Mouse (Mus musculus): ENCODE measurements around the gene Fam160b1. TPM values are rescaled to one million over a fixed set of nuclear protein-coding genes. Genes with fewer than 3 reads are reported as not detected.

The Fam160b1 gene
- polyA plus RNA-seq, 1 experiment from 2014 or later: 20.0 TPM

DNA sequence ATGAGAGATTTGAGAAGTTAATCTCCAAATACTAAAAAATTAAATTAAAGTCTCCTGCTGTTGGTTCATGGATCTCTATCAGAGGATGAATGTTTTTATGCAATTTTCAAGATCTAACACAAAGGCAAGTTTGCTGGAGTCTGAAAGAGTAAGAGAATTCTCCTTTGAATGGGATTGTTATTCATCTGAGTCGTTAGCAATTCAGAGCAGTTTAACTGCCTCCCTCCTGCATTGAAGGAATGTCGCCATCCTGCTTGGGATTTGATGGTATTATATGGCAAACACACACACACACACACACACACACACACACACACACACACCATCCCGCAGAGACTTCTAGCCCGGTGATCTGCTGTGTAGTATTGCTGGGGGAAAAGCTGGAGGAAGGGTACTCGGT is 6.1 kb downstream of the Fam160b1 start:
- H3K4me1 ChIP-seq (ENCODE audit: control insufficient read depth, insufficient read depth, low read length): peaks cover 45% of the 10 kb centered on the region
- 40% methylated on average over 5 of the region's 5 CpGs for WGBS
- H3K27ac ChIP-seq (replicated peaks; ENCODE audit: low read depth, low read length): no peak overlapping the region

GRCm38 (mm10) chr19:57367201-57367600 is 6.7 kb downstream of the Fam160b1 start:
- Histone ChIP-seq H3K36me3 (ENCODE audit: control insufficient read depth, insufficient read depth, low read length) (peaks cover 42% of the 10 kb centered on the region), H3K4me1 (ENCODE audit: control insufficient read depth, insufficient read depth, low read length) (peaks cover 45% of the 10 kb centered on the region), H3K4me2 (ENCODE audit: low read depth, low read length) (no peak overlapping the region), H3K27me3 (replicated peaks; ENCODE audit: control insufficient read depth, insufficient read depth, low read length) (no peaks in the 10 kb centered on the region), H3K9ac (ENCODE audit: low read depth, low read length) (no peak overlapping the region), H3K9me3 (ENCODE audit: control insufficient read depth, low read length) (no peaks in the 10 kb centered on the region), H3K27ac (replicated peaks; ENCODE audit: low read depth, low read length) (no peak overlapping the region), H3K4me3 (ENCODE audit: low read depth, low read length) (no peak overlapping the region)
- WGBS: 62% methylated on average over 4 of the region's 4 CpGs
- ATAC-seq (ENCODE audit: low read depth) (no peak), DNase-seq (ENCODE audit: low spot score) (no peak)

More for the DNA sequence above, 6.1 kb downstream of the Fam160b1 start:
- Histone ChIP-seq H3K36me3 (ENCODE audit: control insufficient read depth, insufficient read depth, low read length) (peaks cover 37% of the 10 kb centered on the region), H3K4me2 (ENCODE audit: low read depth, low read length) (no peak overlapping the region), H3K27me3 (replicated peaks; ENCODE audit: control insufficient read depth, insufficient read depth, low read length) (no peaks in the 10 kb centered on the region), H3K9ac (ENCODE audit: low read depth, low read length) (no peak overlapping the region), H3K9me3 (ENCODE audit: control insufficient read depth, low read length) (no peaks in the 10 kb centered on the region), H3K4me3 (ENCODE audit: low read depth, low read length) (no peak overlapping the region)
- DNase-seq (ENCODE audit: low spot score) (no peak), ATAC-seq (ENCODE audit: low read depth) (no peak)

DNA sequence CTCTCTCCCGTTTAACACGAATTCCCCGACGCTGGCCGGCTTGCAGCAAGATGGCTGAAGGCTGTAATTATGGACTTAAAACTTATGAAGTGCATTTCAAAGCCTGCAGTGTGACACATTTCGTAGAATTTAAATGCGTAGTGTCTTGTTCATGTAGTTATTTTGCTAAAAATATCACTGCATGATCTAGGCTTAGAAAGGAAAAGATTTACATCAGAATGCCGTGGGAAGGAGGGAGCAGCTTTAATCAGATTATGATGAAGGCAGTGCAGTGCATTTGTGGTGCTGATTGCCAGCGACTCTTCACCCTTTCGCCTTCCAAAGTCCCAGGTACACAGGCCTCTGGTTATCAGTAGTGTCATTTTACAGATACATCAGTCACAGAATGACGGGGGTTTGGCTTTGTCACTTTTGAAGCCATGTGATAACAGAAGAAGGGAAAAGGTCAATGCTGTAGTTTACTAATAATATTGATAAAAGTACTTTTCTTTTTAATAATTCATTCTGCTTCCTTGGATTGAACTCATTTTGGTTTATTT is 7.4 kb downstream of the Fam160b1 start:
- no peak for DNase-seq (ENCODE audit: low spot score)
- ATAC-seq (ENCODE audit: low read depth): no peak
- no peak overlapping the region for H3K4me3 ChIP-seq (ENCODE audit: low read depth, low read length)
- H3K9me3 ChIP-seq (ENCODE audit: control insufficient read depth, low read length): no peaks in the 10 kb centered on the region
- H3K36me3 ChIP-seq (ENCODE audit: control insufficient read depth, insufficient read depth, low read length): peaks cover 49% of the 10 kb centered on the region
- no peaks in the 10 kb centered on the region for H3K27me3 ChIP-seq (replicated peaks; ENCODE audit: control insufficient read depth, insufficient read depth, low read length)
- 69% methylated on average over 11 of the region's 11 CpGs for WGBS
- no peak overlapping the region for H3K4me2 ChIP-seq (ENCODE audit: low read depth, low read length)
- H3K27ac ChIP-seq (replicated peaks; ENCODE audit: low read depth, low read length): no peak overlapping the region
- no peak overlapping the region for H3K9ac ChIP-seq (ENCODE audit: low read depth, low read length)
- H3K4me1 ChIP-seq (ENCODE audit: control insufficient read depth, insufficient read depth, low read length): peaks cover 39% of the 10 kb centered on the region

DNA sequence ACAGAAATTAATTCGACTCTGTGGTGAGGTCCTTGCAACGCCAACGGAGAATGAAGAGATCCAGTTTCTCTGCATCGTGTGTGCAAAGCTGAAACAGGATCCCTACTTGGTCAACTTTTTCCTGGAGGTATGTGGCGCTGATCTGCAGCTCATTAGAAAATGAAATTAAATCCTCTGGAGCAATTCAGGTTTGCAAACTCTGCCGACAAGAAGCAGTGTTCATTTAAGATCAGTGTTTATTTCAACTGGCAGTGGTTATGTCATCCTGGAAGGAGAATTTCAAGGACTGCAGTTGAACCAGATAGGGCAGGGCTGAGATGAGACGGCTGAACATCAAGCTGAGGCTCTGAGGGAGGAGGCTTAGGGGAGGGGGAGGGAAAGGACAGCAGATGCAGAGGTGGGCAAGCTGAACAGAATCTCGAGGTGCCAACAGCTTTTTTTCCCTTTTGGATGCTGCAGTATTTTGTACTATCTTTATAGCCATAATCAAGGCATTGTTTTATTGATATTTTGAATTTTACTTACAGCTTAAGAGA is 12.9 kb downstream of the Fam160b1 start:
- peak; percentile 67 for ATAC-seq (ENCODE audit: low read depth)
- Histone ChIP-seq H3K9me3 (ENCODE audit: control insufficient read depth, low read length) (no peaks in the 10 kb centered on the region), H3K4me3 (ENCODE audit: low read depth, low read length) (no peak overlapping the region), H3K9ac (ENCODE audit: low read depth, low read length) (no peak overlapping the region), H3K27ac (replicated peaks; ENCODE audit: low read depth, low read length) (no peak overlapping the region; the same call in 1 of the 2 replicates), H3K4me2 (ENCODE audit: low read depth, low read length) (no peak overlapping the region), H3K27me3 (replicated peaks; ENCODE audit: control insufficient read depth, insufficient read depth, low read length) (no peaks in the 10 kb centered on the region), H3K36me3 (ENCODE audit: control insufficient read depth, insufficient read depth, low read length) (peaks cover 97% of the 10 kb centered on the region), H3K4me1 (ENCODE audit: control insufficient read depth, insufficient read depth, low read length) (0 out of 2 replicates have a peak, but pooled peaks cover 3% of the 10 kb centered on the region)
- peak; percentile 77 for DNase-seq (ENCODE audit: low spot score)
- WGBS: 29% methylated on average over 8 of the region's 8 CpGs

GRCm38 (mm10) chr19:57375161-57375560 is 14.7 kb downstream of the Fam160b1 start:
- H3K36me3 ChIP-seq (ENCODE audit: control insufficient read depth, insufficient read depth, low read length): peaks cover 96% of the 10 kb centered on the region
- DNase-seq (ENCODE audit: low spot score) (no peak), ATAC-seq (ENCODE audit: low read depth) (no peak)
- no peak overlapping the region for H3K4me3 ChIP-seq (ENCODE audit: low read depth, low read length)
- no peak overlapping the region for H3K9ac ChIP-seq (ENCODE audit: low read depth, low read length)
- H3K4me2 ChIP-seq (ENCODE audit: low read depth, low read length): no peak overlapping the region
- no peak overlapping the region for H3K27ac ChIP-seq (replicated peaks; ENCODE audit: low read depth, low read length)
- no peaks in the 10 kb centered on the region for H3K27me3 ChIP-seq (replicated peaks; ENCODE audit: control insufficient read depth, insufficient read depth, low read length)
- H3K9me3 ChIP-seq (ENCODE audit: control insufficient read depth, low read length): no peaks in the 10 kb centered on the region
- 78% methylated on average over 5 of the region's 5 CpGs for WGBS
- H3K4me1 ChIP-seq (ENCODE audit: control insufficient read depth, insufficient read depth, low read length): 0 out of 2 replicates have a peak, but pooled peaks cover 3% of the 10 kb centered on the region

DNA sequence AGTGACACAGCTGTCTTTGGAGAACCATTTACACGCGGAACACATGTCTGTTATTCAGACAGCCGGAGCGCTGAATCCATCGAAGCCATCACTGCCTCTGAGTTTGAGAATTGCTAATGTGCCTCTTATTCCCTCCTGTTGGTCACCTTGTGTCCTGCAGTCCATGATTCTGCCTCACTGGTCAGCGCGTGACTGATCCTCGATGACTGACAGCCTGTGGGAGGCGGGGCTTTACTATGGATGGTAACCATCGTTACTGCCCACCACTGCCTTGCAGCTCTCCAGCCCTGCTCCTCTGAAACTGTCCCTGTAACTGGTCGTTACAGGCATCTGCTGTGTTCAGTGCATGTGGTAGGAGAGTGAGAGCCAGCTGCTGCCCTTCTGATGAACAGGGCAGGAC is 15.3 kb downstream of the Fam160b1 start:
- no peak overlapping the region for H3K9ac ChIP-seq (ENCODE audit: low read depth, low read length)
- no peaks in the 10 kb centered on the region for H3K27me3 ChIP-seq (replicated peaks; ENCODE audit: control insufficient read depth, insufficient read depth, low read length)
- 79% methylated on average over 11 of the region's 11 CpGs for WGBS
- no peak overlapping the region for H3K4me2 ChIP-seq (ENCODE audit: low read depth, low read length)
- H3K36me3 ChIP-seq (ENCODE audit: control insufficient read depth, insufficient read depth, low read length): peaks cover 97% of the 10 kb centered on the region
- ATAC-seq (ENCODE audit: low read depth) (no peak), DNase-seq (ENCODE audit: low spot score) (no peak)
- no peak overlapping the region for H3K27ac ChIP-seq (replicated peaks; ENCODE audit: low read depth, low read length)
- H3K4me3 ChIP-seq (ENCODE audit: low read depth, low read length): no peak overlapping the region
- H3K4me1 ChIP-seq (ENCODE audit: control insufficient read depth, insufficient read depth, low read length): 0 out of 2 replicates have a peak, but pooled peaks cover 3% of the 10 kb centered on the region
- no peaks in the 10 kb centered on the region for H3K9me3 ChIP-seq (ENCODE audit: control insufficient read depth, low read length)

DNA sequence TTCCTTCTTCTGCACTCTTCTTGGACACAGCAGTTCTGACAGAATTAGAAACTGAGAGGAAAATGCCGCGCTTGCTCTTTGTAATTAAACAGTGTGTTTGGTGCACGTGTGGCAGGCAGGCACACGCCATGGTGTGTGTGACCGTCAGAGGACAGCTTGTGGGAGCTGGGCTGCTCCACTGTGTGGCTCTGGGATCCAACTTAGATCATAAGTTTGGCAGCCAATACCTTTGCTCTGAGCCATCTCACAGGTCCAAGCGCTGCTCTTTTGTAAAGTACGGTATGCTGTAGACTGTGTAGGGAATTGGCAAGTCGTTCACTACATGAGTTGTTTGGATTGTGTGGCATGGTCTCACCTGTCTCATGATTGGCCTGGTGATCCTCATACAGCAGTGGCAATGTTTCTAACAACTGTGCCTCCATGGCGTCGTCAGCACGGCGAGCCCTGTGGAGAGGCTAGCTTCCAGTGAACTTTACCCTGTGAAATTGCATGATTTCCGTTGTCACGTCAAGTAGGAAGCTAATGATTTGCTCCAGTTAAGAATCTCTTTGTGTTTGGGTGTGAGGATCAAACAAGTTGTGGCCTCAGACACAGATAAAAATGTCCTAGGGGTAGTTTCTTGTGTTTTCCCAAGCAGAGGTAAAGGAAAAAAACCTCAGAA is 16.7 kb downstream of the Fam160b1 start:
- H3K4me2 ChIP-seq (ENCODE audit: low read depth, low read length): no peak overlapping the region
- H3K27ac ChIP-seq (replicated peaks; ENCODE audit: low read depth, low read length): no peak overlapping the region
- 89% methylated on average over 14 of the region's 14 CpGs for WGBS
- no peaks in the 10 kb centered on the region for H3K9me3 ChIP-seq (ENCODE audit: control insufficient read depth, low read length)
- H3K36me3 ChIP-seq (ENCODE audit: control insufficient read depth, insufficient read depth, low read length): peaks cover 96% of the 10 kb centered on the region
- 0 out of 2 replicates have a peak, but pooled peaks cover 3% of the 10 kb centered on the region for H3K4me1 ChIP-seq (ENCODE audit: control insufficient read depth, insufficient read depth, low read length)
- no peaks in the 10 kb centered on the region for H3K27me3 ChIP-seq (replicated peaks; ENCODE audit: control insufficient read depth, insufficient read depth, low read length)
- ATAC-seq (ENCODE audit: low read depth) (no peak), DNase-seq (ENCODE audit: low spot score) (no peak)
- H3K4me3 ChIP-seq (ENCODE audit: low read depth, low read length): no peak overlapping the region
- no peak overlapping the region for H3K9ac ChIP-seq (ENCODE audit: low read depth, low read length)

DNA sequence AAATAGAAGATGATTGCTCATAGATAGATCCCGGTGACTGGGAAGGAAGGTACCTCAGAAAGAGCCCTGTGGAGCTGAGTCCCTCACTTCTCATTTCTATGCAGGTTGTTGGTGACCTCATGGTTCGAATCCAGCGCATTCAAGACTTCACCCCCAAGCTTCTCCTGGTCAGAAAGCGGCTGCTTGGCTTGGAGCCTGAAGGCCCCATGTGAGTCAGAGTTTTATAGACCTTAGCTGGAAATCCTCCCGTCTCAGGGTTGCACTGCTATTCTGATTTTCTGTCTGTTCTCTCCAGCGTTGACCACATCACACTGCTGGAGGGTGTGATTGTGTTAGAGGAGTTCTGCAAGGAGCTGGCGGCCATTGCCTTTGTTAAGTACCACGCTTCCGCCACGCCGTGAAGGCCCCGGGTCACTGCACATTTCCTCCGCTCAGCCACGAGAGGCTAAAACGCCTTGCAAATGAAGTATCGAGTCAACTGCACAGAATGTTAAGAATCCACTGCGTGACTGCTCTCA is 25.8 kb downstream of the Fam160b1 start:
- WGBS: 91% methylated on average over 17 of the region's 17 CpGs
- Histone ChIP-seq H3K27ac (replicated peaks; ENCODE audit: low read depth, low read length) (no peak overlapping the region), H3K4me3 (ENCODE audit: low read depth, low read length) (no peak overlapping the region), H3K36me3 (ENCODE audit: control insufficient read depth, insufficient read depth, low read length) (peaks cover 90% of the 10 kb centered on the region), H3K4me2 (ENCODE audit: low read depth, low read length) (no peak overlapping the region), H3K4me1 (ENCODE audit: control insufficient read depth, insufficient read depth, low read length) (no peaks in the 10 kb centered on the region), H3K9me3 (ENCODE audit: control insufficient read depth, low read length) (no peaks in the 10 kb centered on the region), H3K9ac (ENCODE audit: low read depth, low read length) (no peak overlapping the region), H3K27me3 (replicated peaks; ENCODE audit: control insufficient read depth, insufficient read depth, low read length) (no peaks in the 10 kb centered on the region)
- DNase-seq (ENCODE audit: low spot score) (no peak), ATAC-seq (ENCODE audit: low read depth) (no peak)
